Mouse (Mus musculus): ENCODE data around the gene Adat3. TPM values are rescaled to one million over a fixed set of nuclear protein-coding genes. Genes with fewer than 3 reads are reported as not detected.

Adat3 gene
- polyA plus RNA-seq, 1 experiment from 2014 or later: 5.0 TPM

Small RNAs within 50 kb of the gene (microRNA-seq; reads per million reads assigned to microRNA genes)
- gene Mir6912: 0.87 reads per million

Other genes with a start within 250 kb of the Adat3 start
- gene Plk5, start 246.4 kb upstream of the Adat3 start, polyA plus RNA-seq (2015; fragmentation: Nextera tagmentation; extraction: Ambion mirVana): 3.9 and 6.1 TPM in 2 replicates
- 9.1 and 14.0 TPM in 2 replicates for gene Mex3d, start 215.2 kb upstream of the Adat3 start, polyA plus RNA-seq (2015; fragmentation: Nextera tagmentation; extraction: Ambion mirVana)
- 195 and 209 TPM in 2 replicates for gene Mbd3, start 203.3 kb upstream of the Adat3 start, polyA plus RNA-seq (2015; fragmentation: Nextera tagmentation; extraction: Ambion mirVana)
- gene Uqcr11, start 196.1 kb upstream of the Adat3 start, polyA plus RNA-seq (2015; fragmentation: Nextera tagmentation; extraction: Ambion mirVana): 731 and 790 TPM in 2 replicates
- gene Tcf3, start 169.2 kb upstream of the Adat3 start, polyA plus RNA-seq (2015; fragmentation: Nextera tagmentation; extraction: Ambion mirVana): 33.4 and 51.7 TPM in 2 replicates
- 0.63 and 1.0 TPM in 2 replicates for gene Onecut3, start 108.0 kb upstream of the Adat3 start, polyA plus RNA-seq (2015; fragmentation: Nextera tagmentation; extraction: Ambion mirVana)
- 1.4 and 1.5 TPM in 2 replicates for gene Atp8b3, start 63.8 kb upstream of the Adat3 start, polyA plus RNA-seq (2015; fragmentation: Nextera tagmentation; extraction: Ambion mirVana)
- gene Rexo1, start 41.3 kb upstream of the Adat3 start, polyA plus RNA-seq (2015; fragmentation: Nextera tagmentation; extraction: Ambion mirVana): 29.5 TPM in 2 replicates
- gene Klf16, start 25.6 kb upstream of the Adat3 start, polyA plus RNA-seq (2015; fragmentation: Nextera tagmentation; extraction: Ambion mirVana): 6.5 TPM in 2 replicates
- 148 and 152 TPM in 2 replicates for gene Abhd17a, start 12.5 kb upstream of the Adat3 start, polyA plus RNA-seq (2015; fragmentation: Nextera tagmentation; extraction: Ambion mirVana)
- gene Scamp4, start within 50 bp of the Adat3 start, polyA plus RNA-seq (2015; fragmentation: Nextera tagmentation; extraction: Ambion mirVana): 68.2 and 79.8 TPM in 2 replicates
- 3.0 and 3.2 TPM in 2 replicates for gene Gm49322, start 3.1 kb downstream of the Adat3 start, polyA plus RNA-seq (2015; fragmentation: Nextera tagmentation; extraction: Ambion mirVana)
- gene Csnk1g2, start 20.0 kb downstream of the Adat3 start, polyA plus RNA-seq (2015; fragmentation: Nextera tagmentation; extraction: Ambion mirVana): 106 and 118 TPM in 2 replicates
- 91.9 and 92.1 TPM in 2 replicates for gene Btbd2, start 54.2 kb downstream of the Adat3 start, polyA plus RNA-seq (2015; fragmentation: Nextera tagmentation; extraction: Ambion mirVana)
- gene Mknk2, start 75.2 kb downstream of the Adat3 start, polyA plus RNA-seq (2015; fragmentation: Nextera tagmentation; extraction: Ambion mirVana): 56.2 and 70.3 TPM in 2 replicates
- 53.0 and 58.8 TPM in 2 replicates for gene Mob3a, start 99.1 kb downstream of the Adat3 start, polyA plus RNA-seq (2015; fragmentation: Nextera tagmentation; extraction: Ambion mirVana)
- gene Izumo4, start 99.3 kb downstream of the Adat3 start, polyA plus RNA-seq (2015; fragmentation: Nextera tagmentation; extraction: Ambion mirVana): 43.3 and 46.8 TPM in 2 replicates
- 108 and 115 TPM in 2 replicates for gene Ap3d1, start 139.4 kb downstream of the Adat3 start, polyA plus RNA-seq (2015; fragmentation: Nextera tagmentation; extraction: Ambion mirVana)
- 19.3 and 20.3 TPM in 2 replicates for gene Dot1l, start 152.3 kb downstream of the Adat3 start, polyA plus RNA-seq (2015; fragmentation: Nextera tagmentation; extraction: Ambion mirVana)
- gene Sf3a2, start 195.3 kb downstream of the Adat3 start, polyA plus RNA-seq (2015; fragmentation: Nextera tagmentation; extraction: Ambion mirVana): 53.3 and 59.8 TPM in 2 replicates
- gene Plekhj1, start 195.7 kb downstream of the Adat3 start, polyA plus RNA-seq (2015; fragmentation: Nextera tagmentation; extraction: Ambion mirVana): 135 and 146 TPM in 2 replicates
- gene Amh, start 202.4 kb downstream of the Adat3 start, polyA plus RNA-seq (2015; fragmentation: Nextera tagmentation; extraction: Ambion mirVana): not detected in 2 replicates
- 1.2 and 2.5 TPM in 2 replicates for gene Jsrp1, start 210.6 kb downstream of the Adat3 start, polyA plus RNA-seq (2015; fragmentation: Nextera tagmentation; extraction: Ambion mirVana)
- gene Oaz1, start 223.8 kb downstream of the Adat3 start, polyA plus RNA-seq (2015; fragmentation: Nextera tagmentation; extraction: Ambion mirVana): 1,221 and 1,325 TPM in 2 replicates
- 14.6 and 18.6 TPM in 2 replicates for gene Lingo3, start 241.2 kb downstream of the Adat3 start, polyA plus RNA-seq (2015; fragmentation: Nextera tagmentation; extraction: Ambion mirVana)

All from neural tube, embryonic 15.5 days (tissue).